Mouse (Mus musculus) forebrain, postnatal 0 days (tissue): ENCODE measurements at regions not wholly inside any gene's neighbourhood (a gene's known extent, or its start where the extent isn't known, plus 50 kb on each side); places are given as distances from the start of the nearest gene placed in this dataset.
A peak's percentile ranks its signal among the peaks of the same experiment; 100 is the strongest.

Experiments used
- ATAC-seq: fragments of 200-750 bp; cut with Nextera tagmentation; 2 replicates; pipeline ENCODE4 v1.8.0; 2017; ENCODE audit warnings: mild to moderate bottlenecking, moderate library complexity
- DNase-seq: peaks from one replicate; pipeline ENCODE4 v3.0.0-alpha.2; 2015
- H3K27ac ChIP-seq: fragments of 300-500 bp; sonication (generic); 2 replicates; pipeline ENCODE4 v1.5.1; 2014; ENCODE audit warnings: low read depth, mild to moderate bottlenecking, antibody characterized with exemption, low read length, moderate library complexity, mixed read lengths
- H3K27me3 ChIP-seq: fragments of 300-500 bp; sonication (generic); 2 replicates; pipeline ENCODE4 v1.6.1; 2014; ENCODE audit warnings: mild to moderate bottlenecking, low read length, mixed read lengths; ENCODE audit not compliant: insufficient read depth
- H3K36me3 ChIP-seq: fragments of 300-500 bp; sonication (generic); 2 replicates; pipeline ENCODE4 v1.6.1; 2014; ENCODE audit warnings: mild to moderate bottlenecking, moderate library complexity; ENCODE audit not compliant: insufficient read depth
- H3K4me1 ChIP-seq: fragments of 300-500 bp; sonication (generic); 2 replicates; pipeline ENCODE4 v1.6.1; 2014; ENCODE audit warnings: antibody characterized with exemption; ENCODE audit not compliant: insufficient read depth
- H3K4me2 ChIP-seq: fragments of 300-500 bp; sonication (generic); 2 replicates; pipeline ENCODE4 v1.6.1; 2014; ENCODE audit warnings: low read depth, mild to moderate bottlenecking, moderate library complexity
- H3K4me3 ChIP-seq: fragments of 300-500 bp; sonication (generic); 2 replicates; pipeline ENCODE4 v1.5.1; 2014; ENCODE audit warnings: low read depth, low read length, mixed read lengths
- H3K9ac ChIP-seq: fragments of 300-500 bp; sonication (generic); 2 replicates; pipeline ENCODE4 v1.6.1; 2014; ENCODE audit warnings: mild to moderate bottlenecking
- H3K9me3 ChIP-seq: fragments of 300-500 bp; sonication (generic); 2 replicates; pipeline ENCODE4 v1.6.1; 2016; ENCODE audit warnings: low read length
- CTCF ChIP-seq: sonication (generic); IDR thresholded peaks from 2 replicates; pipeline ENCODE4 v1.5.1; 2016; ENCODE audit warnings: antibody characterized with exemption, control low read depth, low read depth
- WGBS: fragments of 180-500 bp; shearing (Covaris S2); extraction: QIAGEN DNeasy Blood & Tissue Kit; methylation state at CpG from one replicate; pipeline ENCODE4 v1.1.7; 2014; 5-methylcytosine and 5-hydroxymethylcytosine counted together

- no peak for DNase-seq
Measured at GRCm38 (mm10) chr12:64393106-64393505, 81.4 kb downstream of the Fscb start.

GRCm38 (mm10) chr12:64389766-64390445 is 84.6 kb downstream of the Fscb start:
- no peak for DNase-seq
- Histone ChIP-seq H3K9me3 (no peaks in the 10 kb centered on the region), H3K27ac (no peak overlapping the region), H3K36me3 (no peaks in the 10 kb centered on the region), H3K4me1 (no peaks in the 10 kb centered on the region), H3K9ac (no peak overlapping the region), H3K27me3 (no peaks in the 10 kb centered on the region), H3K4me3 (no peak overlapping the region), H3K4me2 (no peak overlapping the region)
- no peak for TF ChIP-seq CTCF
- 69% methylated on average over 9 of the region's 9 CpGs for WGBS
- ATAC-seq, result no peak

More at GRCm38 (mm10) chr12:64393106-64393505, 81.4 kb downstream of the Fscb start:
- H3K27me3 ChIP-seq, result no peaks in the 10 kb centered on the region
- no peak overlapping the region for H3K4me3 ChIP-seq
- peak; percentile 16; the same call in 1 of the 2 replicates for ATAC-seq
- no peak overlapping the region for H3K4me2 ChIP-seq
- no peaks in the 10 kb centered on the region for H3K36me3 ChIP-seq
- no peak for TF ChIP-seq CTCF
- 41% methylated on average over 1 of the region's 1 CpGs for WGBS
- H3K9ac ChIP-seq, result no peak overlapping the region
- H3K27ac ChIP-seq, result no peak overlapping the region
- H3K9me3 ChIP-seq, result no peaks in the 10 kb centered on the region
- H3K4me1 ChIP-seq, result no peaks in the 10 kb centered on the region

- H3K4me3 ChIP-seq, result no peak overlapping the region
- H3K4me2 ChIP-seq, result no peak overlapping the region
- ATAC-seq, result no peak
- no peak for DNase-seq
- no peaks in the 10 kb centered on the region for H3K36me3 ChIP-seq
- no peak overlapping the region for H3K9ac ChIP-seq
- no peaks in the 10 kb centered on the region for H3K27me3 ChIP-seq
- WGBS, result 86% methylated on average over 3 of the region's 3 CpGs
- no peaks in the 10 kb centered on the region for H3K9me3 ChIP-seq
- no peaks in the 10 kb centered on the region for H3K4me1 ChIP-seq
- H3K27ac ChIP-seq, result no peak overlapping the region
- no peak for TF ChIP-seq CTCF
Measured at GRCm38 (mm10) chr12:64364941-64365340, 109.5 kb downstream of the Fscb start.

- no peaks in the 10 kb centered on the region for H3K27me3 ChIP-seq
- no peak overlapping the region for H3K4me2 ChIP-seq
- H3K27ac ChIP-seq, result no peak overlapping the region
- 75% methylated on average over 2 of the region's 2 CpGs for WGBS
- no peak for TF ChIP-seq CTCF
- DNase-seq (no peak), ATAC-seq (no peak)
- no peak overlapping the region for H3K4me3 ChIP-seq
- H3K9me3 ChIP-seq, result no peaks in the 10 kb centered on the region
- no peaks in the 10 kb centered on the region for H3K4me1 ChIP-seq
- no peak overlapping the region for H3K9ac ChIP-seq
- H3K36me3 ChIP-seq, result no peaks in the 10 kb centered on the region
Measured at GRCm38 (mm10) chr12:64361592-64362116, 112.8 kb downstream of the Fscb start.

- Histone ChIP-seq H3K36me3 (no peaks in the 10 kb centered on the region), H3K4me2 (no peak overlapping the region), H3K9me3 (no peaks in the 10 kb centered on the region), H3K27ac (no peak overlapping the region), H3K4me1 (no peaks in the 10 kb centered on the region), H3K27me3 (no peaks in the 10 kb centered on the region), H3K4me3 (no peak overlapping the region), H3K9ac (no peak overlapping the region)
- ATAC-seq, result no peak
- no peak for DNase-seq
- TF ChIP-seq CTCF, result no peak
Measured at GRCm38 (mm10) chr12:64360698-64361097, 113.8 kb downstream of the Fscb start.

- no peaks in the 10 kb centered on the region for H3K9me3 ChIP-seq
- H3K4me3 ChIP-seq, result no peak overlapping the region
- ATAC-seq (no peak), DNase-seq (no peak)
- H3K9ac ChIP-seq, result no peak overlapping the region
- H3K27ac ChIP-seq, result no peak overlapping the region
- no peaks in the 10 kb centered on the region for H3K36me3 ChIP-seq
- 80% methylated on average over 1 of the region's 1 CpGs for WGBS
- no peaks in the 10 kb centered on the region for H3K27me3 ChIP-seq
- no peak for TF ChIP-seq CTCF
- no peaks in the 10 kb centered on the region for H3K4me1 ChIP-seq
- H3K4me2 ChIP-seq, result no peak overlapping the region
Measured at GRCm38 (mm10) chr12:64343745-64344144, 130.7 kb downstream of the Fscb start.

- no peak overlapping the region for H3K4me2 ChIP-seq
- no peak overlapping the region for H3K9ac ChIP-seq
- DNase-seq (no peak), ATAC-seq (no peak)
- no peak for TF ChIP-seq CTCF
- H3K4me1 ChIP-seq, result no peaks in the 10 kb centered on the region
- no peaks in the 10 kb centered on the region for H3K9me3 ChIP-seq
- no peak overlapping the region for H3K4me3 ChIP-seq
- no peaks in the 10 kb centered on the region for H3K36me3 ChIP-seq
- H3K27me3 ChIP-seq, result no peaks in the 10 kb centered on the region
- H3K27ac ChIP-seq, result no peak overlapping the region
Measured at GRCm38 (mm10) chr12:64335167-64335566, 139.3 kb downstream of the Fscb start.
